Mouse (Mus musculus): ENCODE measurements around the gene Cacna1e. TPM values are rescaled to one million over a fixed set of nuclear protein-coding genes. Genes with fewer than 3 reads are reported as not detected.

Gene Cacna1e
- total and polyA plus RNA-seq, 2 experiments = 0.09 TPM

- H3K27me3 ChIP-seq (ENCODE audit: control insufficient read depth, insufficient read depth, low read length) = no peaks in the 10 kb centered on the region
- DNase-seq (ENCODE audit: extremely low read depth, low read depth, low spot score) = no peak
- H3K79me2 ChIP-seq (ENCODE audit: control insufficient read depth, insufficient read depth, low read length) = no peaks in the 10 kb centered on the region
- no peak overlapping the region for H3K9ac ChIP-seq (ENCODE audit: low read depth, low read length)
- no peaks in the 10 kb centered on the region for H3K4me1 ChIP-seq (ENCODE audit: control insufficient read depth, insufficient read depth, low read length)
- H3K27ac ChIP-seq (replicated peaks; ENCODE audit: insufficient read depth, low read depth, low read length) = no peak overlapping the region
- 85% methylated on average over 6 of the region's 6 CpGs for WGBS
- TF ChIP-seq POLR2A (IDR thresholded peaks at IDR 0.05; ENCODE audit: extremely low read depth, insufficient read depth, low read length) (no peak), CTCF (IDR thresholded peaks at IDR 0.05; ENCODE audit: low read depth, low read length) (no peak)
- no peaks in the 10 kb centered on the region for H3K36me3 ChIP-seq (ENCODE audit: control insufficient read depth, insufficient read depth, low read length)
- H3K4me3 ChIP-seq (ENCODE audit: insufficient read depth, low read depth, low read length) = no peak overlapping the region
These were observed 237.9 kb downstream of the Cacna1e start for GRCm38 (mm10) chr1:154646156-154646950.

DNA sequence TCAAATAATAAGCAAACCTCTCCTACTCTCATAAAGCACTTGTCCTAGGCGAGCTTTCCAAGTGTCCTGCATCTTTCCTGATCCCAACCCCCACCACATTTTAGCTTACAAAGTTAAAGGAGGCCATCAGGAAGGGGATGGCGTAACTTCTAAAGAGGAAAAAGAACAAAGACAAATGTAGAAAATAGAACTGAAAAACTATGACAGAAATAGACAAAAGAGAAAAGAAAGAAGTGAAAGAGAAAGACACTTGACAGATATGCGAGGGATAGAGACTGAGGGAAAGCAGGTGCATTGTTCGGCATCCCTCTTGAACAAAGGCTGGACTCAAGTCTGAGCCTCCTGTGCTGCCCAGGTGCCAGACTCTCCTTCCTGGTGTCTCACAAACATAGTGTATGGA, 246.5 kb downstream of the Cacna1e start:
- Histone ChIP-seq H3K79me2 (ENCODE audit: control insufficient read depth, insufficient read depth, low read length) (no peaks in the 10 kb centered on the region), H3K9ac (ENCODE audit: low read depth, low read length) (no peak overlapping the region), H3K4me1 (ENCODE audit: control insufficient read depth, insufficient read depth, low read length) (no peaks in the 10 kb centered on the region), H3K27ac (replicated peaks; ENCODE audit: insufficient read depth, low read depth, low read length) (no peak overlapping the region), H3K36me3 (ENCODE audit: control insufficient read depth, insufficient read depth, low read length) (no peaks in the 10 kb centered on the region), H3K4me3 (ENCODE audit: insufficient read depth, low read depth, low read length) (no peak overlapping the region), H3K27me3 (ENCODE audit: control insufficient read depth, insufficient read depth, low read length) (no peaks in the 10 kb centered on the region)
- no peak for DNase-seq (ENCODE audit: extremely low read depth, low read depth, low spot score)
- TF ChIP-seq POLR2A (IDR thresholded peaks at IDR 0.05; ENCODE audit: extremely low read depth, insufficient read depth, low read length) (no peak), CTCF (IDR thresholded peaks at IDR 0.05; ENCODE audit: low read depth, low read length) (no peak)
- WGBS = 76% methylated on average over 4 of the region's 4 CpGs

GRCm38 (mm10) chr1:154635766-154636165, 248.5 kb downstream of the Cacna1e start:
- TF ChIP-seq CTCF (IDR thresholded peaks at IDR 0.05; ENCODE audit: low read depth, low read length) (no peak), POLR2A (IDR thresholded peaks at IDR 0.05; ENCODE audit: extremely low read depth, insufficient read depth, low read length) (no peak)
- H3K4me3 ChIP-seq (ENCODE audit: insufficient read depth, low read depth, low read length) = no peak overlapping the region
- no peaks in the 10 kb centered on the region for H3K27me3 ChIP-seq (ENCODE audit: control insufficient read depth, insufficient read depth, low read length)
- H3K79me2 ChIP-seq (ENCODE audit: control insufficient read depth, insufficient read depth, low read length) = no peaks in the 10 kb centered on the region
- no peak for DNase-seq (ENCODE audit: extremely low read depth, low read depth, low spot score)
- 76% methylated on average over 9 of the region's 9 CpGs for WGBS
- H3K36me3 ChIP-seq (ENCODE audit: control insufficient read depth, insufficient read depth, low read length) = no peaks in the 10 kb centered on the region
- H3K4me1 ChIP-seq (ENCODE audit: control insufficient read depth, insufficient read depth, low read length) = no peaks in the 10 kb centered on the region
- no peak overlapping the region for H3K9ac ChIP-seq (ENCODE audit: low read depth, low read length)
- H3K27ac ChIP-seq (replicated peaks; ENCODE audit: insufficient read depth, low read depth, low read length) = no peak overlapping the region

DNA sequence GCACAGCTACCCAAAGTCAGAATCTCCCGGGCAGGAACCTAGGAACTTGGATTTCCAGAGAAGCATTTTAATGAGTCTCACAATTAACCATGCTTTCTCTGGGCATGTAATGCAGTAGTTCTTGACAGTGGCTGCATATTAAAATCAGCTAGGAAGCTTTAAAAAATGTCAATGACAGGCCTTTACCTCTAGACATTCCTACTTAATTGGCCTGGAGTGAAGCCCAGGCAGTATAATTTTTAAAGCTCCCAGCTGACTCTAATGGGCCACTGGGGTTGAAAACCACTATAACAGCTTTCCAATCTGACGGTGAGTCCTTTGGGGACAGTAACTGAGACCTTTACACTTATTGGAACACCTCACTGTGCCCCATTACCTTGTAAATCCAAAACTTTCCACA, 251.4 kb downstream of the Cacna1e start:
- Histone ChIP-seq H3K27me3 (ENCODE audit: control insufficient read depth, insufficient read depth, low read length) (no peaks in the 10 kb centered on the region), H3K4me3 (ENCODE audit: insufficient read depth, low read depth, low read length) (no peak overlapping the region), H3K27ac (replicated peaks; ENCODE audit: insufficient read depth, low read depth, low read length) (no peak overlapping the region), H3K36me3 (ENCODE audit: control insufficient read depth, insufficient read depth, low read length) (no peaks in the 10 kb centered on the region), H3K4me1 (ENCODE audit: control insufficient read depth, insufficient read depth, low read length) (no peaks in the 10 kb centered on the region), H3K79me2 (ENCODE audit: control insufficient read depth, insufficient read depth, low read length) (no peaks in the 10 kb centered on the region), H3K9ac (ENCODE audit: low read depth, low read length) (no peak overlapping the region)
- WGBS = 75% methylated on average over 2 of the region's 2 CpGs
- TF ChIP-seq POLR2A (IDR thresholded peaks at IDR 0.05; ENCODE audit: extremely low read depth, insufficient read depth, low read length) (no peak), CTCF (IDR thresholded peaks at IDR 0.05; ENCODE audit: low read depth, low read length) (no peak)
- no peak for DNase-seq (ENCODE audit: extremely low read depth, low read depth, low spot score)

- Histone ChIP-seq H3K9ac (ENCODE audit: low read depth, low read length) (no peak overlapping the region), H3K36me3 (ENCODE audit: control insufficient read depth, insufficient read depth, low read length) (no peaks in the 10 kb centered on the region), H3K79me2 (ENCODE audit: control insufficient read depth, insufficient read depth, low read length) (no peaks in the 10 kb centered on the region), H3K4me3 (ENCODE audit: insufficient read depth, low read depth, low read length) (no peak overlapping the region), H3K27ac (replicated peaks; ENCODE audit: insufficient read depth, low read depth, low read length) (no peak overlapping the region), H3K4me1 (ENCODE audit: control insufficient read depth, insufficient read depth, low read length) (no peaks in the 10 kb centered on the region), H3K27me3 (ENCODE audit: control insufficient read depth, insufficient read depth, low read length) (no peaks in the 10 kb centered on the region)
- TF ChIP-seq POLR2A (IDR thresholded peaks at IDR 0.05; ENCODE audit: extremely low read depth, insufficient read depth, low read length) = no peak
- no peak for TF ChIP-seq CTCF (IDR thresholded peaks at IDR 0.05; ENCODE audit: low read depth, low read length)
- 84% methylated on average over 16 of the region's 16 CpGs for WGBS
- DNase-seq (ENCODE audit: extremely low read depth, low read depth, low spot score) = no peak
These were observed 261.3 kb downstream of the Cacna1e start for GRCm38 (mm10) chr1:154622666-154623653.
